Mouse (Mus musculus) hindbrain, postnatal 0 days (tissue): ENCODE measurements around the gene Zfp385c. TPM values are rescaled to one million over a fixed set of nuclear protein-coding genes. Genes with fewer than 3 reads are reported as not detected.

ENCODE experiments used
- ATAC-seq: fragments of 200-750 bp; cut with Nextera tagmentation; 2 replicates; pipeline ENCODE4 v1.8.0; 2017; ENCODE audit warnings: mild to moderate bottlenecking, moderate TSS enrichment, moderate library complexity
- DNase-seq: peaks from one replicate; pipeline ENCODE4 v3.0.0-alpha.2; 2015; ENCODE audit warnings: low spot score
- H3K27ac ChIP-seq: fragments of 300-500 bp; sonication (generic); 2 replicates; pipeline ENCODE4 v1.5.1; 2014; ENCODE audit warnings: mild to moderate bottlenecking
- H3K27me3 ChIP-seq: fragments of 300-500 bp; sonication (generic); 2 replicates; pipeline ENCODE4 v1.6.1; 2014; ENCODE audit warnings: low read length, mixed read lengths; ENCODE audit not compliant: insufficient read depth
- H3K36me3 ChIP-seq: fragments of 300-500 bp; sonication (generic); 2 replicates; pipeline ENCODE4 v1.6.1; 2014; ENCODE audit warnings: low read length, mixed read lengths; ENCODE audit not compliant: insufficient read depth
- H3K4me1 ChIP-seq: fragments of 300-500 bp; sonication (generic); 2 replicates; pipeline ENCODE4 v1.6.1; 2014; ENCODE audit warnings: antibody characterized with exemption, low read length, mixed read lengths; ENCODE audit not compliant: insufficient read depth
- H3K4me2 ChIP-seq: fragments of 300-500 bp; sonication (generic); 2 replicates; pipeline ENCODE4 v1.6.1; 2014; ENCODE audit warnings: low read depth, mild to moderate bottlenecking, low read length, moderate library complexity, mixed read lengths
- H3K4me3 ChIP-seq: fragments of 300-500 bp; sonication (generic); 2 replicates; pipeline ENCODE4 v1.5.1; 2014; ENCODE audit warnings: low read length
- H3K9ac ChIP-seq: fragments of 300-500 bp; sonication (generic); replicated peaks from 2 replicates; pipeline ENCODE4 v1.6.1; 2014; ENCODE audit warnings: mild to moderate bottlenecking, low read length, moderate library complexity, mixed read lengths
- H3K9me3 ChIP-seq: fragments of 300-500 bp; sonication (generic); 2 replicates; pipeline ENCODE4 v1.6.1; 2016; ENCODE audit warnings: low read length, mixed read lengths
- CTCF ChIP-seq: IDR thresholded peaks from 2 replicates; pipeline ENCODE4 v1.5.1; 2016; ENCODE audit warnings: antibody characterized with exemption, control low read depth, low read depth
- WGBS: fragments of 180-500 bp; shearing (Covaris S2); extraction: QIAGEN DNeasy Blood & Tissue Kit; methylation state at CpG from one replicate; pipeline ENCODE4 v1.1.7; 2014; 5-methylcytosine and 5-hydroxymethylcytosine counted together
- polyA plus RNA-seq: library from polyadenylated mRNA; unstranded; fragments of >200 nt; fragmentation: Nextera tagmentation; extraction: Ambion mirVana; gene quantifications from 2 replicates; pipeline ENCODE4 v1.2.1, GENCODE M21; 2015
- total RNA-seq: library from RNA; depleted of rRNA; stranded (reverse); fragments of >200 nt; gene quantifications from 2 replicates; pipeline ENCODE4 v1.2.3, GENCODE M21; 2014

Zfp385c gene
- total and polyA plus RNA-seq, 2 experiments from 2014 or later = 9.8 to 10.0 TPM

DNA sequence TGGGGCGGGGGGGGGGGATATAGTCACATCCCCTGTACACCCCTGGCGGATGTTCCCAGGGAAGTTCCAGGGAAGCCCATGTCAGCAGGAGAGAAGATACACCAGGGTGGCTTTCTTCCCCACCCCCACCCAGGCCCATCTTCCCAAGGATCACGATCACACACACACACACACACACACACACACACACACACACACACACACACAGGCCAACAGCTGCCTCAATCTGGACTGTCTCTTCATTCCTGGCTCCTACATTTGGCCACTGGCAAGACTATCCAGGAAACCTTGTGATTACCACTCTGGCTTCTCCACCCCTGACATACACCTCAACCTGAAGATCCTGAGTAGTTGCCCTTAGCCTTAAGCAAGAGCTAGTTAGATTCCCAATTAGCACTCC is 6.9 kb downstream of the Zfp385c start:
- no peak for ATAC-seq
- H3K27me3 ChIP-seq = no peaks in the 10 kb centered on the region

DNA sequence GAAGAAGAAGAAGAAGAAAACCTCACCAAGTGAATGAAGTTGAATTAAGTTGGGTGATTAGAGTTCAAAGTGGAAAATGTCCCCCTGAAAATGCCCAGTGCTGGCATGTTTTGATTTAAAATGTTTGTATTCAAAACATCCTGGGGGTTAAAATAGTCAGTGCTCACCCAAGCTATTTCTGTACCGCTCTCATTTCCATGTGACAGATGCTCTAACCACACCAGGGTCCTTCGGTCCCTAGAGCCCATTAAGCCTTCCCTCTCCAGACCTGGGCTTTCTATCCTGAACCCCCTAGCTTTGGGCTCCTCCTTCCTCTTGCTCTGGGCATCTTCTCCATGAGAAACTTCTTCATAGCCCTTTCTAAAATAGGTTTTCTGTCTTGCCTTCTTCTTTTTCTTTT is 8.2 kb downstream of the Zfp385c start:
- WGBS = 67% methylated on average over 2 of the region's 2 CpGs

More for the DNA sequence above, 6.9 kb downstream of the Zfp385c start:
- 83% methylated on average over 2 of the region's 3 CpGs for WGBS
- H3K4me2 ChIP-seq = no peak overlapping the region
- DNase-seq = no peak
- H3K9me3 ChIP-seq = no peaks in the 10 kb centered on the region
- TF ChIP-seq CTCF = no peak
- no peak overlapping the region for H3K27ac ChIP-seq
- no peaks in the 10 kb centered on the region for H3K4me1 ChIP-seq
- no peak overlapping the region for H3K9ac ChIP-seq
- no peaks in the 10 kb centered on the region for H3K36me3 ChIP-seq
- H3K4me3 ChIP-seq = no peak overlapping the region

GRCm38 (mm10) chr11:100682526-100682925 is 9.7 kb downstream of the Zfp385c start:
- no peak overlapping the region for H3K4me2 ChIP-seq
- no peaks in the 10 kb centered on the region for H3K36me3 ChIP-seq
- no peaks in the 10 kb centered on the region for H3K9me3 ChIP-seq
- no peaks in the 10 kb centered on the region for H3K27me3 ChIP-seq
- no peak for DNase-seq
- no peak overlapping the region for H3K9ac ChIP-seq
- TF ChIP-seq CTCF = no peak
- 72% methylated on average over 5 of the region's 5 CpGs for WGBS
- no peak overlapping the region for H3K27ac ChIP-seq
- H3K4me1 ChIP-seq = no peaks in the 10 kb centered on the region
- no peak overlapping the region for H3K4me3 ChIP-seq
- no peak for ATAC-seq

More for the DNA sequence above, 8.2 kb downstream of the Zfp385c start:
- Histone ChIP-seq H3K4me1 (no peaks in the 10 kb centered on the region), H3K9me3 (no peaks in the 10 kb centered on the region), H3K27ac (no peak overlapping the region), H3K36me3 (no peaks in the 10 kb centered on the region), H3K4me3 (no peak overlapping the region), H3K9ac (no peak overlapping the region), H3K4me2 (no peak overlapping the region), H3K27me3 (no peaks in the 10 kb centered on the region)
- TF ChIP-seq CTCF = no peak
- DNase-seq (no peak), ATAC-seq (no peak)

- Histone ChIP-seq H3K4me2 (no peak overlapping the region), H3K4me3 (no peak overlapping the region), H3K36me3 (no peaks in the 10 kb centered on the region), H3K9ac (no peak overlapping the region), H3K27ac (no peak overlapping the region), H3K9me3 (no peaks in the 10 kb centered on the region), H3K27me3 (no peaks in the 10 kb centered on the region), H3K4me1 (no peaks in the 10 kb centered on the region)
- TF ChIP-seq CTCF = no peak
- 80% methylated on average over 5 of the region's 5 CpGs for WGBS
- DNase-seq (no peak), ATAC-seq (no peak)
Observed at GRCm38 (mm10) chr11:100681826-100682225, 10.4 kb downstream of the Zfp385c start.

DNA sequence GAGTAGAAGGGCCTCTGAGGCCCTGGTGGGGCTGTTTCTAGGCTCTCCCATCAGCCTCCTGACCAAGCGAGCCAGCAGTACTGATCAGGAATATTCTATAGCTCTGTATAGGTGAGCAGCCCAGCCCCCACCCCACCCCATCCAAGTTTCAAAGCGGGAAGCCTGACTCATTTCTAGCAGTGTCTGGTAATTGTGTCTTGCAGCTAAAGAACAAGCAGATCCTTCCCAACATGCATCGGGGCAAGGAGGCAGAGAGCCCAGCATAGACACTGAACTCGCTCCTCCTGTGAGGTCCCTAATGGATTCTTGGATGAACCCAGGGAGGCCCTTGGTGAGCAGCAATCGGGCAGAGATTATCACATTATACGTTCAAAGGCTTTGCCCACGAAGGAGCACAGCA is 14.4 kb downstream of the Zfp385c start:
- Histone ChIP-seq H3K27me3 (no peaks in the 10 kb centered on the region), H3K36me3 (no peaks in the 10 kb centered on the region), H3K4me1 (peaks cover 5% of the 10 kb centered on the region; the same call in 1 of the 2 replicates), H3K9me3 (no peaks in the 10 kb centered on the region), H3K9ac (no peak overlapping the region), H3K4me2 (no peak overlapping the region), H3K27ac (no peak overlapping the region), H3K4me3 (no peak overlapping the region)
- no peak for TF ChIP-seq CTCF
- ATAC-seq = no peak
- 57% methylated on average over 7 of the region's 7 CpGs for WGBS
- no peak for DNase-seq

- H3K27me3 ChIP-seq = no peaks in the 10 kb centered on the region
- H3K27ac ChIP-seq = no peak overlapping the region
- DNase-seq (peak; percentile 39), ATAC-seq (no peak)
- H3K4me2 ChIP-seq = peak overlapping the region; percentile 36
- peaks cover 5% of the 10 kb centered on the region; the same call in 1 of the 2 replicates for H3K4me1 ChIP-seq
- no peak for TF ChIP-seq CTCF
- no peak overlapping the region for H3K4me3 ChIP-seq
- no peaks in the 10 kb centered on the region for H3K36me3 ChIP-seq
- 2% methylated on average over 23 of the region's 23 CpGs for WGBS
- H3K9me3 ChIP-seq = no peaks in the 10 kb centered on the region
- 0 out of 2 replicates have a peak overlapping the region, but pooled peaks have one; percentile 17 for H3K9ac ChIP-seq
Observed at GRCm38 (mm10) chr11:100673169-100673568, 19.1 kb downstream of the Zfp385c start.

GRCm38 (mm10) chr11:100671956-100672355 is 20.3 kb downstream of the Zfp385c start:
- Histone ChIP-seq H3K4me1 (peaks cover 5% of the 10 kb centered on the region; the same call in 1 of the 2 replicates), H3K9me3 (no peaks in the 10 kb centered on the region), H3K4me3 (no peak overlapping the region), H3K9ac (no peak overlapping the region), H3K27me3 (no peaks in the 10 kb centered on the region), H3K27ac (no peak overlapping the region), H3K4me2 (no peak overlapping the region), H3K36me3 (no peaks in the 10 kb centered on the region)
- DNase-seq = no peak
- no peak for TF ChIP-seq CTCF
- no peak for ATAC-seq
- 72% methylated on average over 2 of the region's 2 CpGs for WGBS
